Mouse (Mus musculus) midbrain, embryonic 15.5 days (tissue): ENCODE data around the gene Nfkbiz. TPM values are rescaled to one million over a fixed set of nuclear protein-coding genes. Genes with fewer than 3 reads are reported as not detected.

Experiments used
- ATAC-seq: fragments of 200-750 bp; cut with Nextera tagmentation; replicated peaks from 2 replicates; pipeline ENCODE4 v1.8.0; 2017; ENCODE audit warnings: moderate TSS enrichment
- H3K27ac ChIP-seq: fragments of 300-500 bp; sonication (generic); 2 replicates; pipeline ENCODE4 v1.5.1; 2015; ENCODE audit warnings: mild to moderate bottlenecking, inconsistent platforms
- H3K27me3 ChIP-seq: fragments of 300-500 bp; sonication (generic); replicated peaks from 2 replicates; pipeline ENCODE4 v1.6.1; 2015; ENCODE audit warnings: inconsistent platforms
- H3K36me3 ChIP-seq: fragments of 300-500 bp; sonication (generic); replicated peaks from 2 replicates; pipeline ENCODE4 v1.6.1; 2015; ENCODE audit warnings: inconsistent platforms
- H3K4me1 ChIP-seq: fragments of 300-500 bp; sonication (generic); 2 replicates; pipeline ENCODE4 v1.6.1; 2015; ENCODE audit warnings: inconsistent platforms
- H3K4me2 ChIP-seq: fragments of 300-500 bp; sonication (generic); 2 replicates; pipeline ENCODE4 v1.6.1; 2015; ENCODE audit warnings: inconsistent platforms, mild to moderate bottlenecking, moderate library complexity
- H3K4me3 ChIP-seq: fragments of 300-500 bp; sonication (generic); 2 replicates; pipeline ENCODE4 v1.5.1; 2015; ENCODE audit warnings: mild to moderate bottlenecking, inconsistent platforms
- H3K9ac ChIP-seq: fragments of 300-500 bp; sonication (generic); 2 replicates; pipeline ENCODE4 v1.6.1; 2015; ENCODE audit warnings: mild to moderate bottlenecking, inconsistent platforms
- H3K9me3 ChIP-seq: fragments of 300-500 bp; sonication (generic); 2 replicates; pipeline ENCODE4 v1.6.1; 2016; ENCODE audit warnings: inconsistent platforms
- WGBS: fragments of 180-500 bp; shearing (Covaris S2); methylation state at CpG from one replicate; pipeline ENCODE4 v1.1.7; 2015; ENCODE audit warnings: mixed read lengths; 5-methylcytosine and 5-hydroxymethylcytosine counted together
- polyA plus RNA-seq: library from polyadenylated mRNA; unstranded; fragments of >200 nt; fragmentation: Nextera tagmentation; extraction: Ambion mirVana; gene quantifications from 2 replicates; pipeline ENCODE4 v1.2.1, GENCODE M21; 2015

Nfkbiz gene
- polyA plus RNA-seq, 1 experiment from 2014 or later: 1.3 TPM

DNA sequence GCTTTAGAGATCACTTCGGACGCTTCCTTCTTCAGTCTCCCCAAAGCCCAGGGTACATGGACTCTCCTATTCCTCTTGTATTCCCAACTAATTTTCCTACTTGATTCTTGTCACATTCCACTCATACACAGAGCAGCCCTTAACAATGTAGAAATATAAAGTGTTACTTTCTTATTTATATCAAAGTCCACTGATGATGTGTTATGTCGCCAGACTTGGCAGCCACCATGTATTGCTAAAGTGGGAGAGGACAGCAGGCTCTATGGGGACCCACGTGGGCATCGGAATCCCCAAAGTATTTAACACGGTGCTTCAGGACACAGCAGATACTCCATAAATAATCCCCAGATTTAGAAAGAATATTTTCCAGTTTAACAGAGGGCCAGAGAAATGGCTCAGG lies 24.0 kb downstream of the Nfkbiz start:
- H3K4me2 ChIP-seq: no peak overlapping the region
- no peak overlapping the region for H3K9ac ChIP-seq
- no peak overlapping the region for H3K4me3 ChIP-seq
- 0 out of 2 replicates have a peak, but pooled peaks cover 4% of the 10 kb centered on the region for H3K4me1 ChIP-seq
- 93% methylated on average over 6 of the region's 6 CpGs for WGBS
- no peaks in the 10 kb centered on the region for H3K27me3 ChIP-seq
- no peaks in the 10 kb centered on the region for H3K9me3 ChIP-seq
- peaks cover 12% of the 10 kb centered on the region for H3K36me3 ChIP-seq
- ATAC-seq: no peak
- H3K27ac ChIP-seq: no peak overlapping the region

DNA sequence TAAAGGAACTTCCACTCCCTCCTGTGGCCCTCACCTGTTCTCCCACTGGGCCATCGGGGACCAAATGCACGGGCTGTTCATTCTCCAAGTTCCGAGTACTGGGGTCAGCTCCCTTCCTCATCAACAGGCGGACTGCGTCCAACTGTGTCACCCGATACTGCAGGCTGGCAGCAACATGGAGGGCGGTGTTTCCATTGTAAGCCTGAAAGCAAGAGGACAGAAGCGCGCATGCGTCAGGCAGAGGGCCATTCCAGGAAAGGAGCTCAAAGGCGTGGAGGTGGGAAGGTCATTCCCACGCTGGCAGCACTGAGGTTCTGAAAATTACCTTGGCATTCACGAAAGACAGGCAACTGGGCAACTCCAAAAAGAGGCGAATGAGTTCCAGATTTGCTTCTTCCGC lies 24.8 kb downstream of the Nfkbiz start:
- Histone ChIP-seq H3K4me3 (no peak overlapping the region), H3K36me3 (peaks cover 12% of the 10 kb centered on the region), H3K9ac (no peak overlapping the region), H3K9me3 (no peaks in the 10 kb centered on the region), H3K4me1 (no peaks in the 10 kb centered on the region), H3K4me2 (no peak overlapping the region), H3K27ac (no peak overlapping the region), H3K27me3 (no peaks in the 10 kb centered on the region)
- 85% methylated on average over 15 of the region's 15 CpGs for WGBS
- no peak for ATAC-seq

GRCm38 (mm10) chr16:55811792-55812191 lies 26.9 kb downstream of the Nfkbiz start:
- peaks cover 12% of the 10 kb centered on the region for H3K36me3 ChIP-seq
- no peaks in the 10 kb centered on the region for H3K9me3 ChIP-seq
- no peak overlapping the region for H3K4me3 ChIP-seq
- no peak overlapping the region for H3K27ac ChIP-seq
- no peak overlapping the region for H3K9ac ChIP-seq
- no peaks in the 10 kb centered on the region for H3K4me1 ChIP-seq
- no peak overlapping the region for H3K4me2 ChIP-seq
- ATAC-seq: no peak
- WGBS: 94% methylated on average over 6 of the region's 6 CpGs
- no peaks in the 10 kb centered on the region for H3K27me3 ChIP-seq

- Histone ChIP-seq H3K9ac (no peak overlapping the region), H3K36me3 (no peaks in the 10 kb centered on the region), H3K9me3 (no peaks in the 10 kb centered on the region), H3K4me3 (no peak overlapping the region), H3K4me1 (no peaks in the 10 kb centered on the region), H3K27me3 (no peaks in the 10 kb centered on the region), H3K4me2 (no peak overlapping the region), H3K27ac (no peak overlapping the region)
- 95% methylated on average over 9 of the region's 9 CpGs for WGBS
- ATAC-seq: no peak
Observed at GRCm38 (mm10) chr16:55809779-55810514, 28.8 kb downstream of the Nfkbiz start.

- no peak overlapping the region for H3K27ac ChIP-seq
- H3K4me1 ChIP-seq: no peaks in the 10 kb centered on the region
- no peak overlapping the region for H3K4me3 ChIP-seq
- H3K4me2 ChIP-seq: no peak overlapping the region
- no peaks in the 10 kb centered on the region for H3K9me3 ChIP-seq
- no peak overlapping the region for H3K9ac ChIP-seq
- ATAC-seq: no peak
- no peaks in the 10 kb centered on the region for H3K36me3 ChIP-seq
- WGBS: 94% methylated on average over 6 of the region's 6 CpGs
- no peaks in the 10 kb centered on the region for H3K27me3 ChIP-seq
Observed at GRCm38 (mm10) chr16:55809345-55809744, 29.4 kb downstream of the Nfkbiz start.

DNA sequence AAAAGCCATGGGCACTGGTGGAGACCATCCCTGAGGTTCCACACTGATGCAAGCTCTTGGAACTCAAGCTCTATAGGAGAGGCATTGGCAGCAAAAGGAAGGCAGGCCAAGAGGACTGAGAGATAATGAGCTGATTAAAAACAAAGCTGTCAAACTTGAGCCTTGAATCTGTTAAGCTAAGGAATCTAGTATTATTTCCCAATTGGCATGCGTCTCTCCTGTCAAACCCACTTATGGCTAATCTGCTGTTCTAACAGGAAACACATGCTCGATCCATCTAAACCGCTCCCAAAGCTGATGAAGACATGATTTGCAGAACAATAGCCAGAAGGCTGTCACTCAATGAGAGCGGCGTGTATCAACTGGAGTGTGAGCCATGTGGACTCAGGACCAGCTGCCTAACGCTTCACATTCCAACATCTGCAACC lies 31.2 kb downstream of the Nfkbiz start:
- Histone ChIP-seq H3K9me3 (no peaks in the 10 kb centered on the region), H3K27ac (no peak overlapping the region), H3K36me3 (no peaks in the 10 kb centered on the region), H3K4me2 (no peak overlapping the region), H3K4me3 (no peak overlapping the region), H3K9ac (no peak overlapping the region), H3K27me3 (no peaks in the 10 kb centered on the region), H3K4me1 (no peaks in the 10 kb centered on the region)
- 37% methylated on average over 6 of the region's 6 CpGs for WGBS
- ATAC-seq: no peak

DNA sequence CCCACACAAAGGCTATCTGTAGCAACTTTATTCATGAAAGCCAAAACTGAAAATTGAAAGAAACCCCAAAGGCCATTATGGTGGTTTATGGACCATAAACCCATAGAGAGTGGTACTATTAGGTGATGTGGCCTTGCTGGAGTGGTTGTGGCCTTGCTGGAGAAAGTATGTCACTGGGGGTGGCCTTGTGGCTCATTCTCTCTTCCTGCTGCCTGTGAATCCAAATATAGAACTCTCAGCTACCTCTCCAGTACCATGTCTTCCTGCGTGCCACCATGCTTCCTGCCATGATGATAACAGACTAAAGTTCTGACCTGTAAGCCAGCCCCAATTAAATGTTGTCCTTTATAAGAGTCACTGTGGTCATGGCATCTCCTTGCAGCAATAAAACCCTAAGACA lies 33.9 kb downstream of the Nfkbiz start:
- Histone ChIP-seq H3K36me3 (no peaks in the 10 kb centered on the region), H3K27ac (no peak overlapping the region), H3K27me3 (no peaks in the 10 kb centered on the region), H3K9me3 (no peaks in the 10 kb centered on the region), H3K4me2 (no peak overlapping the region), H3K9ac (no peak overlapping the region), H3K4me1 (no peaks in the 10 kb centered on the region), H3K4me3 (no peak overlapping the region)
- 91% methylated on average over 1 of the region's 1 CpGs for whole genome bisulfite sequencing
- ATAC-seq: no peak

DNA sequence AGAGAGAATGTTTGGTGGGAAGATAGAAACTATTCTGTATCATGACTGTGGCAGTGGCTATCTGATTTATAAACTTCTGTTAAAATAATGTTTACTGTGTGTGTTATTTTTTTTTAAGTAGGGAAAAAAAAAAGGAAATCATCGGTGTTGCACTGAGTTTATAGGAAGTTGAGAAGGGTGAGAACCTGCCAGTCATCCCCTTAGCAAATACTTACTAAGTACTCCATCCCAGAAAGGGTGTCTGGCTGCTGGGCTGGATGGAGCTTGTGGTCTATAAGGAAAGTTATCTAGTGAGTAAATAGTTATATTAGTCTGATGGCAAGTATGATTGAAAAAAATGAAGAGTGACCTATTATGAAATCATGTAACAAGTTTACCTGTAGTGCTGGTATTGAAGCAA lies 37.1 kb downstream of the Nfkbiz start:
- Histone ChIP-seq H3K9ac (no peak overlapping the region), H3K9me3 (no peaks in the 10 kb centered on the region), H3K4me2 (no peak overlapping the region), H3K27ac (no peak overlapping the region), H3K27me3 (no peaks in the 10 kb centered on the region), H3K4me1 (no peaks in the 10 kb centered on the region), H3K4me3 (no peak overlapping the region), H3K36me3 (no peaks in the 10 kb centered on the region)
- WGBS: 80% methylated on average over 1 of the region's 1 CpGs
- ATAC-seq: no peak

DNA sequence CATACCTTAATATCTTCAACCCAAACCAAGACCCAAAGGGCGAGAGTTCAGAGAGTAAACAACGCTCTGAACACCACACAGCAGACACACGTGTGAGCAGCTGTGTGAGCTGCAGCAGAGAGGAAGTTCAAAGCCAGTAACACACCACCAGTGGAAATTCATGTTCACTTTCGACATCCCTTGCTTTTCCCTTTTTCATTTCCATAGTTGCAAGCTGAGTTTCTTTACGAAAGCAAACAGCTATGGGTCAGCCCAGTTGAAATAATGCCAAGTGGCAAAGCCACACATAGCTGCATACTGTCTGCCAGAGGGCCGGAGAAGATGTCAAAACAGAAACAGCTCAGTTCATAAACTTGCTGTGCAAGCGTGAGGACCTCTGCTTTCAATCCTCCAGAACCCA lies 39.9 kb downstream of the Nfkbiz start:
- H3K9me3 ChIP-seq: no peaks in the 10 kb centered on the region
- no peak for ATAC-seq
- no peak overlapping the region for H3K9ac ChIP-seq
- no peak overlapping the region for H3K4me3 ChIP-seq
- no peak overlapping the region for H3K27ac ChIP-seq
- WGBS: 90% methylated on average over 7 of the region's 7 CpGs
- H3K4me1 ChIP-seq: no peaks in the 10 kb centered on the region
- H3K27me3 ChIP-seq: no peaks in the 10 kb centered on the region
- H3K4me2 ChIP-seq: no peak overlapping the region
- H3K36me3 ChIP-seq: no peaks in the 10 kb centered on the region

GRCm38 (mm10) chr16:55790326-55790725 lies 48.4 kb downstream of the Nfkbiz start:
- 94% methylated on average over 7 of the region's 7 CpGs for WGBS
- H3K36me3 ChIP-seq: no peaks in the 10 kb centered on the region
- H3K4me1 ChIP-seq: no peaks in the 10 kb centered on the region
- no peak overlapping the region for H3K9ac ChIP-seq
- no peaks in the 10 kb centered on the region for H3K27me3 ChIP-seq
- no peak overlapping the region for H3K27ac ChIP-seq
- ATAC-seq: no peak
- H3K9me3 ChIP-seq: no peaks in the 10 kb centered on the region
- H3K4me3 ChIP-seq: no peak overlapping the region
- no peak overlapping the region for H3K4me2 ChIP-seq

DNA sequence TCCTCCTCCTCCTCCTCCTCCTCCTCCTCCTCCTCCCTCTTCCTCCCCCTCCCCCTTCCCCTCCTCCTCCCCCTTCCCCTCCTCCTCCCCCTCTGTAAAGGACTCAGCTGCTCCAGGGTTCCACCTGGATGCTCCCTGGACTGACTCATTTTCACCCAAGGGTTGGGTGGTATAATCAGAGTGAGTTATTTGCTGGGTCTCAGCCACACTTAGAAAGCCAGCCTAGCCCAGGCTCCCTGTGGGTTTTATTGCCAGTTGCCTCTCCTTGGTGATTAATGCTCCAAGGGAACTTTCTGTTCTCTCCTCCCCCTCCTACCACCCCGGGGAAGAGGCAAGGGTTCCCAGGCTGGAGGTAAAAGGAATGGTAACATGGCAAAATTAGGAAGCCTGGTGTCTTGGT lies 49.4 kb downstream of the Nfkbiz start:
- Histone ChIP-seq H3K9ac (no peak overlapping the region), H3K4me3 (no peak overlapping the region), H3K4me1 (no peaks in the 10 kb centered on the region), H3K4me2 (no peak overlapping the region), H3K27ac (no peak overlapping the region), H3K9me3 (no peaks in the 10 kb centered on the region), H3K36me3 (no peaks in the 10 kb centered on the region), H3K27me3 (no peaks in the 10 kb centered on the region)
- ATAC-seq: no peak
- 59% methylated on average over 1 of the region's 1 CpGs for WGBS

- WGBS: 89% methylated on average over 5 of the region's 5 CpGs
Observed at GRCm38 (mm10) chr16:55788671-55789070, 50.0 kb downstream of the Nfkbiz start.

GRCm38 (mm10) chr16:55787385-55788072 lies 51.2 kb downstream of the Nfkbiz start:
- Histone ChIP-seq H3K9me3 (no peaks in the 10 kb centered on the region), H3K4me3 (no peak overlapping the region), H3K4me2 (no peak overlapping the region), H3K36me3 (no peaks in the 10 kb centered on the region), H3K27ac (no peak overlapping the region), H3K4me1 (no peaks in the 10 kb centered on the region), H3K27me3 (no peaks in the 10 kb centered on the region), H3K9ac (no peak overlapping the region)
- 90% methylated on average over 13 of the region's 13 CpGs for WGBS
- ATAC-seq: no peak

More at GRCm38 (mm10) chr16:55788671-55789070, 50.0 kb downstream of the Nfkbiz start:
- Histone ChIP-seq H3K27ac (no peak overlapping the region), H3K4me1 (no peaks in the 10 kb centered on the region), H3K36me3 (no peaks in the 10 kb centered on the region), H3K9ac (no peak overlapping the region), H3K27me3 (no peaks in the 10 kb centered on the region), H3K4me3 (no peak overlapping the region), H3K4me2 (no peak overlapping the region), H3K9me3 (no peaks in the 10 kb centered on the region)
- no peak for ATAC-seq
